Mouse (Mus musculus) cerebellum, adult 2 months (tissue): Measurements from ENCODE around the gene Vps39.

Source experiments
- CTCF ChIP-seq: fragments of 200-500 bp; IDR thresholded peaks from 2 replicates; pipeline ENCODE4 v1.5.1; 2011; ENCODE audit warnings: low read depth, mild to moderate bottlenecking, control low read depth, low read length, moderate library complexity, borderline replicate concordance; ENCODE audit not compliant: insufficient read depth
- POLR2A ChIP-seq: fragments of 200-500 bp; IDR thresholded peaks from 2 replicates; pipeline ENCODE4 v1.6.1; 2011; ENCODE audit warnings: low read length, control low read depth, borderline replicate concordance; ENCODE audit not compliant: insufficient read depth

DNA sequence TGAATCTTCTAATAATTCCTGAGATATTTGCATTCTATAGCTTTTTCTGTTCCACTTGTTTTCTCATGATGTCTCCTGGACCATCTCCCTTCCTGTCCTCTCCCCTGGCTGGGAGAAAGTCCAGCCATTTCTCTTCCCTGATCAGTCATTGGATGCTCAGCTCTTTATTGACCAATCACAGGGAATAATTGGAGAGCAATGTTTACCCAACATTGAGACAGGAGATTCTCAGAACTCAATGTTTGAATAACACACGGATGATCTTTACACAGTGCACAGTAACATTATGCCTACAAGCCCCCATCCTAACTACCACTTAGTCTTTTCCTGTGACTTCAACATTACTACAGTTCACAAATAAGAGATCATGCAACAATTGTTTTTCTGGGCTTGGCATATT is 7.5 kb upstream of the Vps39 start:
- TF ChIP-seq CTCF: no peak
- TF ChIP-seq POLR2A: no peak
